Mouse (Mus musculus) heart, embryonic 11.5 days (tissue): ENCODE measurements around the gene Slc24a4. TPM values are rescaled to one million over a fixed set of nuclear protein-coding genes. Genes with fewer than 3 reads are reported as not detected.

Experiments used
- ATAC-seq: fragments of 200-750 bp; cut with Nextera tagmentation; replicated peaks from 2 replicates; pipeline ENCODE4 v1.8.0; 2017; ENCODE audit warnings: moderate library complexity; ENCODE audit not compliant: insufficient number of reproducible peaks, low FRiP score, low TSS enrichment
- H3K27ac ChIP-seq: fragments of 300-500 bp; sonication (generic); 2 replicates; pipeline ENCODE4 v1.5.1; 2014; ENCODE audit warnings: mild to moderate bottlenecking, low read depth, low read length
- H3K27me3 ChIP-seq: fragments of 300-500 bp; sonication (generic); 2 replicates; pipeline ENCODE4 v1.6.1; 2014; ENCODE audit warnings: mild to moderate bottlenecking, low read length, mixed read lengths; ENCODE audit not compliant: control insufficient read depth, insufficient read depth
- H3K36me3 ChIP-seq: fragments of 300-500 bp; sonication (generic); 2 replicates; pipeline ENCODE4 v1.6.1; 2014; ENCODE audit warnings: mild to moderate bottlenecking, low read length, moderate library complexity, mixed read lengths; ENCODE audit not compliant: control insufficient read depth, insufficient read depth
- H3K4me1 ChIP-seq: fragments of 300-500 bp; sonication (generic); 2 replicates; pipeline ENCODE4 v1.6.1; 2014; ENCODE audit warnings: low read length; ENCODE audit not compliant: control insufficient read depth, insufficient read depth
- H3K4me2 ChIP-seq: fragments of 300-500 bp; sonication (generic); 2 replicates; pipeline ENCODE4 v1.6.1; 2014; ENCODE audit warnings: mild to moderate bottlenecking, moderate library complexity
- H3K4me3 ChIP-seq: fragments of 300-500 bp; sonication (generic); 2 replicates; pipeline ENCODE4 v1.5.1; 2014; ENCODE audit warnings: low read depth, low read length
- H3K9ac ChIP-seq: fragments of 300-500 bp; sonication (generic); 2 replicates; pipeline ENCODE4 v1.6.1; 2014; ENCODE audit warnings: mild to moderate bottlenecking, low read depth, low read length, moderate library complexity
- H3K9me3 ChIP-seq: fragments of 300-500 bp; sonication (generic); replicated peaks from 2 replicates; pipeline ENCODE4 v1.6.1; 2016; ENCODE audit warnings: low read length; ENCODE audit not compliant: control insufficient read depth
- WGBS: fragments of 180-500 bp; shearing (Covaris S2); extraction: QIAGEN DNeasy Blood & Tissue Kit; methylation state at CpG from one replicate; pipeline ENCODE4 v1.1.7; 2014; ENCODE audit not compliant: insufficient replicate concordance; 5-methylcytosine and 5-hydroxymethylcytosine counted together
- polyA plus RNA-seq: library from polyadenylated mRNA; unstranded; fragments of >200 nt; fragmentation: Nextera tagmentation; extraction: Ambion mirVana; gene quantifications from 2 replicates; pipeline ENCODE4 v1.2.1, GENCODE M21; 2014

Gene Slc24a4
- polyA plus RNA-seq, 1 experiment from 2014 or later: 1.8 TPM

GRCm38 (mm10) chr12:102286681-102287414, 158.3 kb downstream of the Slc24a4 start:
- no peaks in the 10 kb centered on the region for H3K9me3 ChIP-seq
- no peaks in the 10 kb centered on the region for H3K27me3 ChIP-seq
- peak overlapping the region; percentile 33 for H3K4me2 ChIP-seq
- ATAC-seq: no peak
- peak overlapping the region; percentile 57 for H3K27ac ChIP-seq
- H3K4me1 ChIP-seq: peaks cover 51% of the 10 kb centered on the region
- no peaks in the 10 kb centered on the region for H3K36me3 ChIP-seq
- no peak overlapping the region for H3K4me3 ChIP-seq
- H3K9ac ChIP-seq: peak overlapping the region; percentile 39; the same call in 1 of the 2 replicates
- 51% methylated on average over 10 of the region's 10 CpGs for WGBS

DNA sequence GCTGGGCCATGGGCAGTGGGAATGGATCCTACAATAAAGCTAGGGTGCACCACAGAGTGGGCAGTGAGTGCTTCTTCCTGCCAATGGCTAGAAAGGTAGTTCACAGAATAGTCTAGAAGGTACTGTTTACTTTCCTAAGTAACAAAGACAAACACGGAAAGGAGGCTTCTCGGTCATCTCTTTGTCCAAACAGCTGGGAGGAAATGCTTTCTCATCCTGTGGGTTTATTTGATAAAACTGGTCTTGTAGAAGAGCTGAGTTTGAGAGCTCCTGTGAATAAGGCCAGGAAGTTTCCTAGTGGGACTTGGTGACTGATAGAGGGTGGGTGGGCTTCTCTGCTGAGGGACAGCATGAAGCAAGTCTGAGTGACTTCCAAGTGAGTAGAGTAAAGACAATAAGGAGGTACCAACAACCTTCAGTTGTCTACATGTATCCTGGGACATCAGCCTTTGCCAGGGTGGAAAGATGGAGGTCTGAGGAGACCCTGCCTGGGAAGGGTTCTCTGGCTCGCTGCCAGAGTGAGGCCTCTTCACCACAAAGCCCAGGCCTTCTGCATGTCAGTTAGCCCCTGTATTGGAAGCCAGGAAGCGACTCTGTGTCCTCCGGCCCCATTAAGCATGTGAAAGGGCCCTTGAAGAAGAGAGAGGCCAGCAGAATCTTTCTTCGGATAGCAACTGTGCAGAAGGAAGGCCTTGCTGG, 159.5 kb downstream of the Slc24a4 start:
- Histone ChIP-seq H3K9ac (no peak overlapping the region), H3K9me3 (no peaks in the 10 kb centered on the region), H3K4me1 (peaks cover 54% of the 10 kb centered on the region), H3K27me3 (no peaks in the 10 kb centered on the region), H3K4me2 (no peak overlapping the region), H3K36me3 (no peaks in the 10 kb centered on the region), H3K27ac (no peak overlapping the region), H3K4me3 (no peak overlapping the region)
- WGBS: 53% methylated on average over 6 of the region's 6 CpGs
- ATAC-seq: no peak

GRCm38 (mm10) chr12:102288846-102289245, 160.3 kb downstream of the Slc24a4 start:
- Histone ChIP-seq H3K4me3 (no peak overlapping the region), H3K27ac (no peak overlapping the region), H3K4me2 (no peak overlapping the region), H3K27me3 (no peaks in the 10 kb centered on the region), H3K4me1 (peaks cover 56% of the 10 kb centered on the region), H3K36me3 (no peaks in the 10 kb centered on the region), H3K9ac (no peak overlapping the region), H3K9me3 (no peaks in the 10 kb centered on the region)
- WGBS: 20% methylated on average over 2 of the region's 2 CpGs
- no peak for ATAC-seq

- Histone ChIP-seq H3K27ac (no peak overlapping the region), H3K4me3 (no peak overlapping the region), H3K9me3 (no peaks in the 10 kb centered on the region), H3K4me2 (no peak overlapping the region), H3K27me3 (no peaks in the 10 kb centered on the region), H3K4me1 (peaks cover 54% of the 10 kb centered on the region), H3K36me3 (no peaks in the 10 kb centered on the region), H3K9ac (no peak overlapping the region)
- 84% methylated on average over 1 of the region's 1 CpGs for WGBS
- no peak for ATAC-seq
Observed at GRCm38 (mm10) chr12:102289568-102289967, 161.0 kb downstream of the Slc24a4 start.

- Histone ChIP-seq H3K9ac (no peak overlapping the region), H3K27ac (no peak overlapping the region), H3K4me1 (peaks cover 47% of the 10 kb centered on the region), H3K9me3 (no peaks in the 10 kb centered on the region), H3K36me3 (no peaks in the 10 kb centered on the region), H3K27me3 (no peaks in the 10 kb centered on the region), H3K4me3 (no peak overlapping the region), H3K4me2 (no peak overlapping the region)
- ATAC-seq: no peak
- WGBS: 75% methylated on average over 2 of the region's 2 CpGs
Observed at GRCm38 (mm10) chr12:102290662-102291061, 162.1 kb downstream of the Slc24a4 start.

DNA sequence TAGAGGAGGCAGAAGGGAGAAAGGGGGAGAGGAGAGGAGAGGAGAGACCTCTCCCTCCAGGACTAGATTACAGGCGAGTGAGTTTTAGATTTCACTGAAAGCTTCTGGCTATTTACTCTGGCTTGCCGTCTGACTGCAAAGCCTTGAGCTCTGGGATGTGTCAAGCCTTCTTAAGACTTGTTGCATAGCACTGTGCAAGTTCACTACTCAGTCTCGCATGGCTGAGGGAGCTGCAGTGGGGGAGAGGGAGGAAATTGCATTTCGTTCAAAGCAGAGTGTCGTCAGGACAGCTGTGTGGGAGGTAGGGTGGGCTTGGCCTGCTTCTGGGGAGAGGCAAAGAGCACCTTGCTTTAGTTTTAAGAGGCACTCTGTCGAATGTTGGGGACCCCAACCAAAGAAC, 163.2 kb downstream of the Slc24a4 start:
- no peak overlapping the region; the same call in 1 of the 2 replicates for H3K9ac ChIP-seq
- no peaks in the 10 kb centered on the region for H3K27me3 ChIP-seq
- no peak for ATAC-seq
- peaks cover 38% of the 10 kb centered on the region for H3K4me1 ChIP-seq
- peak overlapping the region; percentile 59 for H3K27ac ChIP-seq
- no peaks in the 10 kb centered on the region for H3K36me3 ChIP-seq
- no peak overlapping the region for H3K4me3 ChIP-seq
- no peak overlapping the region for H3K4me2 ChIP-seq
- WGBS: 23% methylated on average over 6 of the region's 6 CpGs
- H3K9me3 ChIP-seq: no peaks in the 10 kb centered on the region

GRCm38 (mm10) chr12:102292501-102293215, 164.1 kb downstream of the Slc24a4 start:
- no peaks in the 10 kb centered on the region for H3K27me3 ChIP-seq
- no peaks in the 10 kb centered on the region for H3K9me3 ChIP-seq
- no peak for ATAC-seq
- peaks cover 29% of the 10 kb centered on the region for H3K4me1 ChIP-seq
- no peak overlapping the region for H3K9ac ChIP-seq
- no peaks in the 10 kb centered on the region for H3K36me3 ChIP-seq
- no peak overlapping the region for H3K4me2 ChIP-seq
- WGBS: 69% methylated on average over 7 of the region's 7 CpGs
- H3K27ac ChIP-seq: no peak overlapping the region
- no peak overlapping the region for H3K4me3 ChIP-seq

DNA sequence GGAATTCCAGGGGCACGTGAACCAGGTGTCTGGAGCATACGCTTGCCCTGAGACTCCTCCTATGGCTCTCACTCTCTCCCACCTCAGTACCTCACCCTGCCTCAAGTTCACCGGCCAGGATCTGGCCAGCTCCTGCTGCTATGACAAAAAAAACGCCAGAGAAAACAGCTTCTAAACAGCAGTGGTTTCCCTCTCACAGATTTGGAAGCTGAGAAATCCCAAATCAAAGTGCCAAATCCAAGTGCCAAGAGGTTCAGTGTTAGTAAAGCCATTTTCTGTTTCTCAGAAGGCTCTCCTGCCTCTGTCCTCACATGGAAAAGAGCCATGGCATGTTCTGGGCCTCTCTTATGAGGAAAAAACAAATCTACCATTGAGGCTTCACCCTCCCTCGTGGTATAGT, 166.1 kb downstream of the Slc24a4 start:
- H3K36me3 ChIP-seq: no peaks in the 10 kb centered on the region
- no peaks in the 10 kb centered on the region for H3K9me3 ChIP-seq
- H3K9ac ChIP-seq: no peak overlapping the region
- H3K27me3 ChIP-seq: no peaks in the 10 kb centered on the region
- peaks cover 24% of the 10 kb centered on the region for H3K4me1 ChIP-seq
- H3K4me2 ChIP-seq: no peak overlapping the region
- no peak overlapping the region for H3K27ac ChIP-seq
- no peak overlapping the region for H3K4me3 ChIP-seq
- WGBS: 66% methylated on average over 5 of the region's 5 CpGs
- ATAC-seq: no peak
